Mouse (Mus musculus) ES-Bruce4 (cell line): ENCODE measurements around the gene Vmn1r239-ps.

Experiments used
- CTCF ChIP-seq: IDR thresholded peaks from one replicate; pipeline ENCODE4 v1.8.1; 2011; ENCODE audit warnings: low read depth, low read length
- EP300 ChIP-seq: IDR thresholded peaks from 2 replicates; pipeline ENCODE4 v1.6.1; 2011; ENCODE audit warnings: low read depth, low read length; ENCODE audit not compliant: insufficient read depth
- POLR2A ChIP-seq: IDR thresholded peaks from one replicate; pipeline ENCODE4 v1.8.1; 2011; ENCODE audit warnings: low read length; ENCODE audit not compliant: insufficient read depth

DNA sequence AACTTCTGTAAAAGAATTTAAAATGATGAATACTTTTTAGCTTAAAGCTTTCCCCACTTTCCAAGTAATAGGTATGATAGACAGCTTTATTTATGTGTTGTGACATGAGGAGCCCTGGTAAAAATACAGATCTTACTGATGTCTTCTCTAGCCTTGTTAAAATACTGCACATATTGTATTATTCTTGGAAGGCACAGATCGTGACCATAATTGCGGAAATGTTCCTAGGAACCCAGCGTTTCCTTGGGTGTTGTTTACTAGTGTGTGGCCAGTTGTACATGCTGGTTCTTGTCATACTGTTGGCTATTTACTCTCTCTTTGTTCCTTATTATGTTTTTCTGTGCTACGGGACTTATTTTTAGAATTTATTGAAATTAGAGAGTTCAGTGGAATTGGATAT is 10.1 kb downstream of the Vmn1r239-ps start:
- TF ChIP-seq CTCF (no peak), POLR2A (no peak), EP300 (no peak)
